ENCODE assay signal across 9 mouse cellular contexts in genomic region chr9:123158125-123158836, GRCm38 (mm10). TPM values are rescaled to one million over a fixed set of nuclear protein-coding genes. Genes with fewer than 3 reads are reported as not detected.
A peak's percentile ranks its signal among the peaks of the same experiment; 100 is the strongest.
DNase-seq lines count a peak whose midpoint lies in the region; ATAC-seq and TF ChIP-seq lines count a peak whose summit lies in the region.
"Had no signal": no experiment of that assay in that cellular context is flagged by ENCODE, and none has a peak within 500 bp of the region (broad histone marks: within the 10 kb centered on the region; RNA-seq: fewer than 3 reads in every experiment).

No protein-coding gene starts in this region.

- 0 out of 2 replicates have a peak, but pooled peaks have one; percentile 10 for TF ChIP-seq POLR2A in heart, adult 2 months (IDR thresholded peaks at IDR 0.05; ENCODE audit: insufficient read depth, low read depth, low read length)
- TF ChIP-seq POLR2A in testis, adult 2 months (IDR thresholded peaks at IDR 0.05; ENCODE audit: control insufficient read depth, low read depth, low read length), result no peak

- H3K27ac ChIP-seq in heart, adult 2 months, result no peak overlapping the region; the same call in 1 of the 2 replicates
- H3K27ac ChIP-seq in testis, adult 2 months (ENCODE audit: control insufficient read depth, insufficient read depth, low read depth, low read length), result no peak overlapping the region
- H3K27ac ChIP-seq in lung, embryonic 14.5 days (ENCODE audit: low read depth), result no peak overlapping the region
- no peak overlapping the region for H3K27ac ChIP-seq in midbrain, embryonic 13.5 days
- H3K27ac ChIP-seq: limb, embryonic 15.5 days had no signal

- intact Hi-C loops in heart, adult 2 months (cut with DNase I), result loop anchor here (2.0 to 10.0 kb wide), 4 partner anchors 35 to 367 kb away; partner anchors contain the start of genes Lars2 and Sacm1l
- intact Hi-C loops in heart, postnatal 25 days (cut with DNase I), result loop anchor here (5.0 kb wide), 2 partner anchors 284 to 364 kb away; no protein-coding TSS in a partner anchor

- 51% methylated on average over 8 of the region's 8 CpGs for WGBS in heart, adult 2 months
- WGBS in lung, embryonic 14.5 days, result 45% methylated on average over 8 of the region's 8 CpGs
- WGBS in midbrain, embryonic 13.5 days, result 61% methylated on average over 8 of the region's 8 CpGs

- H3K9me3 ChIP-seq in lung, embryonic 14.5 days (ENCODE audit: low read depth, low read length), result no peaks in the 10 kb centered on the region
- H3K9me3 ChIP-seq in midbrain, embryonic 13.5 days, result no peaks in the 10 kb centered on the region
- H3K9me3 ChIP-seq: limb, embryonic 15.5 days had no signal

- TF ChIP-seq CTCF in heart, adult 2 months (IDR thresholded peaks at IDR 0.05), result peak; percentile 65
- TF ChIP-seq CTCF in testis, adult 2 months (IDR thresholded peaks at IDR 0.05; ENCODE audit: control insufficient read depth, insufficient read depth, insufficient replicate concordance, low read depth, low read length), result no peak
- peak; percentile 66 for TF ChIP-seq CTCF in lung, embryonic 14.5 days (IDR thresholded peaks at IDR 0.05; ENCODE audit: low read depth)

- H3K9ac ChIP-seq in heart, adult 2 months (ENCODE audit: low read depth, low read length), result no peak overlapping the region
- H3K9ac ChIP-seq in lung, embryonic 14.5 days, result no peak overlapping the region
- no peak overlapping the region for H3K9ac ChIP-seq in midbrain, embryonic 13.5 days (replicated peaks)
- H3K9ac ChIP-seq: limb, embryonic 15.5 days had no signal

- H3K79me2 ChIP-seq in heart, adult 2 months (replicated peaks; ENCODE audit: control insufficient read depth, insufficient read depth, low read length), result no peaks in the 10 kb centered on the region

- DNase-seq in heart, adult 2 months, result no peak
- DNase-seq in heart, postnatal 25 days (ENCODE audit: low spot score), result no peak
- no peak for DNase-seq in testis, postnatal 14 days (ENCODE audit: low spot score)
- DNase-seq in embryo, embryonic 10.5 days (ENCODE audit: low spot score), result peak; percentile 64
- peak; percentile 71 for DNase-seq in lung, embryonic 14.5 days
- DNase-seq in spleen, postnatal 14 days (ENCODE audit: low spot score in 2 of 2), result no peak

- ATAC-seq in lung, embryonic 14.5 days (ENCODE audit: insufficient read depth), result no peak
- no peak for ATAC-seq in midbrain, embryonic 13.5 days

- no peak overlapping the region for H3K4me3 ChIP-seq in heart, adult 2 months
- H3K4me3 ChIP-seq in testis, adult 2 months (ENCODE audit: control insufficient read depth, low read depth, low read length), result peak overlapping the region; percentile 43; the same call in 1 of the 2 replicates
- no peak overlapping the region for H3K4me3 ChIP-seq in lung, embryonic 14.5 days (ENCODE audit: low read depth, low read length)
- H3K4me3 ChIP-seq in midbrain, embryonic 13.5 days (replicated peaks), result no peak overlapping the region
- H3K4me3 ChIP-seq: limb, embryonic 15.5 days had no signal

- no peak for TF ChIP-seq EP300 in heart, adult 2 months (IDR thresholded peaks at IDR 0.05; ENCODE audit: insufficient read depth, low read depth, low read length)

- H3K27me3 ChIP-seq in heart, adult 2 months (ENCODE audit: control insufficient read depth, insufficient read depth, low read length), result no peaks in the 10 kb centered on the region
- no peaks in the 10 kb centered on the region for H3K27me3 ChIP-seq in testis, adult 2 months (ENCODE audit: control insufficient read depth, insufficient read depth, low read length)
- H3K27me3 ChIP-seq in lung, embryonic 14.5 days (ENCODE audit: insufficient read depth, low read length), result no peaks in the 10 kb centered on the region
- H3K27me3 ChIP-seq in midbrain, embryonic 13.5 days, result 0 out of 2 replicates have a peak, but pooled peaks cover 6% of the 10 kb centered on the region
- H3K27me3 ChIP-seq: limb, embryonic 15.5 days had no signal

- peaks cover 8% of the 10 kb centered on the region for H3K4me1 ChIP-seq in heart, adult 2 months (ENCODE audit: control insufficient read depth, insufficient read depth, low read length)
- peaks cover 10% of the 10 kb centered on the region for H3K4me1 ChIP-seq in testis, adult 2 months (ENCODE audit: control insufficient read depth, insufficient read depth, low read length)
- H3K4me1 ChIP-seq in lung, embryonic 14.5 days (ENCODE audit: insufficient read depth), result no peaks in the 10 kb centered on the region
- H3K4me1 ChIP-seq in midbrain, embryonic 13.5 days (replicated peaks), result no peaks in the 10 kb centered on the region
- H3K4me1 ChIP-seq: limb, embryonic 15.5 days had no signal

- no peak overlapping the region for H3K4me2 ChIP-seq in lung, embryonic 14.5 days
- H3K4me2 ChIP-seq in midbrain, embryonic 13.5 days (replicated peaks), result no peak overlapping the region
- H3K4me2 ChIP-seq: limb, embryonic 15.5 days had no signal

- H3K36me3 ChIP-seq in heart, adult 2 months (ENCODE audit: control insufficient read depth, insufficient read depth, low read length), result no peaks in the 10 kb centered on the region
- H3K36me3 ChIP-seq in testis, adult 2 months (ENCODE audit: control insufficient read depth, insufficient read depth, low read length), result no peaks in the 10 kb centered on the region
- H3K36me3 ChIP-seq in lung, embryonic 14.5 days (ENCODE audit: insufficient read depth), result no peaks in the 10 kb centered on the region
- no peaks in the 10 kb centered on the region for H3K36me3 ChIP-seq in midbrain, embryonic 13.5 days
- H3K36me3 ChIP-seq: limb, embryonic 15.5 days had no signal

RNA-seq across cellular contexts. Expression of gene Clec3b, which starts 7.5 kb away (rescaled TPM):
- 10 to 100 TPM; 47.0 to 71.1 TPM for total RNA-seq in heart, adult 2 months (2021)
- polyA plus RNA-seq in heart, adult 2 months (2012; rRNA removed), result 60.6 and 62.3 TPM in 2 replicates
- 10 to 100 TPM; 63.0 to 63.6 TPM for total RNA-seq in heart, postnatal 25 days (2021)
- polyA plus RNA-seq in testis, adult 2 months (2012; rRNA removed), result 7.8 and 14.0 TPM in 2 replicates
- not detected in 2 replicates for polyA plus RNA-seq in lung, embryonic 14.5 days (2014; fragmentation: Nextera tagmentation; extraction: Ambion mirVana)
- 0.21 TPM in 1 of 2 replicates, not detected in the other for polyA plus RNA-seq in midbrain, embryonic 13.5 days (2015; fragmentation: Nextera tagmentation; extraction: Ambion mirVana)

RNA-seq across cellular contexts. Expression of gene Exosc7, which starts 45.3 kb away (rescaled TPM):
- 10 to 100 TPM; 26.7 to 27.9 TPM for total RNA-seq in heart, adult 2 months (2021)
- 19.8 and 34.5 TPM in 2 replicates for polyA plus RNA-seq in heart, adult 2 months (2012; rRNA removed)
- total RNA-seq in heart, postnatal 25 days (2021), result 10 to 100 TPM; 28.0 to 30.2 TPM
- 15.3 and 20.3 TPM in 2 replicates for polyA plus RNA-seq in testis, adult 2 months (2012; rRNA removed)
- 123 and 132 TPM in 2 replicates for polyA plus RNA-seq in lung, embryonic 14.5 days (2014; fragmentation: Nextera tagmentation; extraction: Ambion mirVana)
- polyA plus RNA-seq in midbrain, embryonic 13.5 days (2015; fragmentation: Nextera tagmentation; extraction: Ambion mirVana), result 87.2 and 87.7 TPM in 2 replicates

RNA-seq across cellular contexts. Expression of gene Zdhhc3, which starts 45.3 kb away (rescaled TPM):
- total RNA-seq in heart, adult 2 months (2021), result 10 to 100 TPM; 36.7 to 42.8 TPM
- 57.8 and 66.2 TPM in 2 replicates for polyA plus RNA-seq in heart, adult 2 months (2012; rRNA removed)
- total RNA-seq in heart, postnatal 25 days (2021), result 10 to 100 TPM; 42.8 TPM
- 20.6 and 24.7 TPM in 2 replicates for polyA plus RNA-seq in testis, adult 2 months (2012; rRNA removed)
- polyA plus RNA-seq in lung, embryonic 14.5 days (2014; fragmentation: Nextera tagmentation; extraction: Ambion mirVana), result 57.4 and 59.1 TPM in 2 replicates
- polyA plus RNA-seq in midbrain, embryonic 13.5 days (2015; fragmentation: Nextera tagmentation; extraction: Ambion mirVana), result 75.7 and 79.0 TPM in 2 replicates

RNA-seq across cellular contexts. Expression of gene Cdcp1, which starts 57.6 kb away (rescaled TPM):
- total RNA-seq in heart, adult 2 months (2021), result under 1 TPM; 0.10 to 0.11 TPM
- polyA plus RNA-seq in heart, adult 2 months (2012; rRNA removed), result 0.50 and 0.78 TPM in 2 replicates
- under 1 TPM; 0.08 TPM for total RNA-seq in heart, postnatal 25 days (2021)
- polyA plus RNA-seq in testis, adult 2 months (2012; rRNA removed), result 0.05 and 0.94 TPM in 2 replicates
- polyA plus RNA-seq in lung, embryonic 14.5 days (2014; fragmentation: Nextera tagmentation; extraction: Ambion mirVana), result 12.5 and 13.4 TPM in 2 replicates
- 0.04 and 0.05 TPM in 2 replicates for polyA plus RNA-seq in midbrain, embryonic 13.5 days (2015; fragmentation: Nextera tagmentation; extraction: Ambion mirVana)

Comparison
In these comparisons a context has a peak if more than half of its experiments do, and no peak if none do; other contexts are left out.
1. DNase-seq: peak in embryo, embryonic 10.5 days (single experiment) and lung, embryonic 14.5 days (single experiment); none in heart, adult 2 months (0 of 2), heart, postnatal 25 days (single experiment), testis, postnatal 14 days (single experiment) and spleen, postnatal 14 days (0 of 2).